Mouse (Mus musculus): Measurements from ENCODE around the gene Vsir. TPM values are rescaled to one million over a fixed set of nuclear protein-coding genes. Genes with fewer than 3 reads are reported as not detected.

Vsir gene
- polyA plus RNA-seq, 1 experiment from 2014 or later = 4.3 TPM

DNA sequence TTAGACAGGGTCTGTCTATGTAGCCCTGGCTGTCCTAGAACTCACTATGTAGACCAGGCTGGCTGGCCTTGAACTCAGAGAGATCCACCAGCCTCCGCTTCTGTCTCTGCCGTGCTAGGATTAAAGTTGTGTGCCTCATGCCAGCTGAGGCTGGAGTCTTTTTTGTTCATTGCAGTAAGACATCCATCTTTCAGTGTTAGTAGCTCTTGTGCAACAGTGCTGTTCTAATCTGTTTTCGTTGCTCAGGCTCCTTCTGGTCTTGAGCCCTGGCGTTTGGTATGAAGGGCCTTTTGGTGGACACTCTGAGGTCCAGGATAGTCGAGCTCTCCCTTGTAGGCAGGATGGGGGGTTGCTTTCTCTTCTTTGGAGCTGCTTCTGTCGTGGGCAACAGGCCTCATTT lies 16.8 kb downstream of the Vsir start:
- no peak for DNase-seq (ENCODE audit: low spot score)
- H3K4me3 ChIP-seq (ENCODE audit: low read depth, low read length) = no peak overlapping the region
- 43% methylated on average over 6 of the region's 6 CpGs for WGBS
- TF ChIP-seq CTCF (IDR thresholded peaks at IDR 0.05; ENCODE audit: low read depth) (no peak), EP300 (optimal IDR thresholded peaks at IDR 0.05) (no peak)
- H3K27ac ChIP-seq (replicated peaks) = no peak overlapping the region
- no peaks in the 10 kb centered on the region for H3K27me3 ChIP-seq (ENCODE audit: control insufficient read depth, insufficient read depth, low read length)
- no peaks in the 10 kb centered on the region; the same call in 1 of the 2 replicates for H3K36me3 ChIP-seq (ENCODE audit: control insufficient read depth, insufficient read depth, low read length)
- no peak for ATAC-seq (ENCODE audit: low FRiP score, low TSS enrichment)
- H3K9ac ChIP-seq (ENCODE audit: low read length) = no peak overlapping the region
- H3K4me1 ChIP-seq (replicated peaks; ENCODE audit: control insufficient read depth, insufficient read depth) = no peaks in the 10 kb centered on the region
- no peak overlapping the region for H3K4me2 ChIP-seq (replicated peaks; ENCODE audit: low read depth)
- no peaks in the 10 kb centered on the region for H3K9me3 ChIP-seq (ENCODE audit: control insufficient read depth, low read length)

DNA sequence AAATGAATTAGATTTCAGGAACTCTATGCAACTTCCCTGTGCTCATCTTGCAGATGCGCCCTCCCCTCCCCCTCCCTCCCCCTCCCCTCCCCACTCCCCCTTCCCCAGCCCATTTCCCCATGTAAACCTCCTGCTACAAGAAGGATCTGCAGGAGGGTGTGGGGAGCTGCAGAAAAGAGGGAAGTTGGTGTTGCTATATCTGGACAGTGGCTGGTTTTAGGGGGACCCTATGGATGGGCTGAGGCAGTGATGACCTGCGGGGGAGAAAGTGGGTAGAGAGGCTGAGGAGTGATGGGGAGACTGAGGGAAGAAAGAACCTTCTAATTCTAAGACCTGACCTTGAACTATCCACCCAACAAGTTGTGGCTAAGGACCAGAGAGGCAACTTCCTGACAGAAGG lies 20.5 kb downstream of the Vsir start:
- WGBS = 80% methylated on average over 2 of the region's 2 CpGs

DNA sequence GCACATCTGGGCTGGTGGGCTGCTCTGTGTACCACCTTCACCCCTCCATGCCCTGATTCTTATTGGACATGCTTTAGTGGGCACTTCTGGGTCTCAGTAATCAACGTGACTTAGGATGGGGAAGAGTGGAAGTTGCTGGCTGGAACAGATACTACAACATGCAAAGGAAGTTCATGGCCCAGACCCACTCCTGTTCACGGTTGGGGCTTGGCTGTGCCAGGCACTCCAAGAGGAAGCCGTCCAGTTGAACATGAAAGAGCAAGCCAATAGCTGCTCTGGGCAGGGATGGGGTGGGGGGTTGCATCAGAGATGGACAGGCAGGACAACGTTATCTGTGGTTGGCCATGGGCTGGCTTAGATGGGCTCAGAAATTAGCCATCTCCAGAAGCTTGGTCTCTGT lies 21.3 kb downstream of the Vsir start:
- no peak for DNase-seq (ENCODE audit: low spot score)
- Histone ChIP-seq H3K9ac (ENCODE audit: low read length) (no peak overlapping the region), H3K27ac (replicated peaks) (no peak overlapping the region), H3K4me2 (replicated peaks; ENCODE audit: low read depth) (no peak overlapping the region), H3K9me3 (ENCODE audit: control insufficient read depth, low read length) (no peaks in the 10 kb centered on the region), H3K36me3 (ENCODE audit: control insufficient read depth, insufficient read depth, low read length) (no peaks in the 10 kb centered on the region; the same call in 1 of the 2 replicates), H3K4me3 (ENCODE audit: low read depth, low read length) (no peak overlapping the region), H3K4me1 (replicated peaks; ENCODE audit: control insufficient read depth, insufficient read depth) (no peaks in the 10 kb centered on the region), H3K27me3 (ENCODE audit: control insufficient read depth, insufficient read depth, low read length) (no peaks in the 10 kb centered on the region)
- TF ChIP-seq CTCF (IDR thresholded peaks at IDR 0.05; ENCODE audit: low read depth) (no peak), EP300 (optimal IDR thresholded peaks at IDR 0.05) (no peak)
- ATAC-seq (ENCODE audit: low FRiP score, low TSS enrichment) = no peak
- WGBS = 75% methylated on average over 4 of the region's 4 CpGs

More for the DNA sequence above, 20.5 kb downstream of the Vsir start:
- ATAC-seq (ENCODE audit: low FRiP score, low TSS enrichment) = no peak
- Histone ChIP-seq H3K9me3 (ENCODE audit: control insufficient read depth, low read length) (no peaks in the 10 kb centered on the region), H3K4me2 (replicated peaks; ENCODE audit: low read depth) (no peak overlapping the region), H3K27me3 (ENCODE audit: control insufficient read depth, insufficient read depth, low read length) (no peaks in the 10 kb centered on the region), H3K9ac (ENCODE audit: low read length) (no peak overlapping the region), H3K4me1 (replicated peaks; ENCODE audit: control insufficient read depth, insufficient read depth) (no peaks in the 10 kb centered on the region), H3K27ac (replicated peaks) (no peak overlapping the region), H3K36me3 (ENCODE audit: control insufficient read depth, insufficient read depth, low read length) (no peaks in the 10 kb centered on the region; the same call in 1 of the 2 replicates), H3K4me3 (ENCODE audit: low read depth, low read length) (no peak overlapping the region)
- TF ChIP-seq EP300 (optimal IDR thresholded peaks at IDR 0.05) (no peak), CTCF (IDR thresholded peaks at IDR 0.05; ENCODE audit: low read depth) (no peak)
- no peak for DNase-seq (ENCODE audit: low spot score)

DNA sequence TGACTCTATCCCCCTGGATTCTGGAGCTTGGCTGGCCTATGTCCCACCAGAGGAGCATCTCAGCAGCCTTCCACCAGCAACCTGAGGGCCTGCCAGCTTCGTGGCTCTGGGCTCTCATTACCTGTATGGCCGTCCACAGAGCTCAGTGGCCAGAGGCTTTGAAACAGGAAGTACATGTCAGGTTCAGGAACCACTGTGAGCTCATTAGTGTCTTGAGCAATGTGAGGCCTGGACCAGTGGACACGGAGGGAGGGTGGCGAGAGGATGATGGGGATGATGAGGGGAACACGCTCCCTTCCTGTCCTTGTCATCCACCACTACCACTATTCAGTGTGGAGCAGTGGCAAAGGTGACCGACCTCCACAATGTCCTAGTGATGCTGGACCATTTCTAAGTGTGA lies 22.8 kb downstream of the Vsir start:
- Histone ChIP-seq H3K4me3 (ENCODE audit: low read depth, low read length) (no peak overlapping the region), H3K4me2 (replicated peaks; ENCODE audit: low read depth) (no peak overlapping the region), H3K4me1 (replicated peaks; ENCODE audit: control insufficient read depth, insufficient read depth) (no peaks in the 10 kb centered on the region), H3K27me3 (ENCODE audit: control insufficient read depth, insufficient read depth, low read length) (no peaks in the 10 kb centered on the region), H3K27ac (replicated peaks) (no peak overlapping the region), H3K36me3 (ENCODE audit: control insufficient read depth, insufficient read depth, low read length) (no peaks in the 10 kb centered on the region; the same call in 1 of the 2 replicates), H3K9me3 (ENCODE audit: control insufficient read depth, low read length) (no peaks in the 10 kb centered on the region), H3K9ac (ENCODE audit: low read length) (no peak overlapping the region)
- ATAC-seq (ENCODE audit: low FRiP score, low TSS enrichment) = no peak
- WGBS = 92% methylated on average over 6 of the region's 6 CpGs
- TF ChIP-seq EP300 (optimal IDR thresholded peaks at IDR 0.05) (no peak), CTCF (IDR thresholded peaks at IDR 0.05; ENCODE audit: low read depth) (no peak)
- no peak for DNase-seq (ENCODE audit: low spot score)

DNA sequence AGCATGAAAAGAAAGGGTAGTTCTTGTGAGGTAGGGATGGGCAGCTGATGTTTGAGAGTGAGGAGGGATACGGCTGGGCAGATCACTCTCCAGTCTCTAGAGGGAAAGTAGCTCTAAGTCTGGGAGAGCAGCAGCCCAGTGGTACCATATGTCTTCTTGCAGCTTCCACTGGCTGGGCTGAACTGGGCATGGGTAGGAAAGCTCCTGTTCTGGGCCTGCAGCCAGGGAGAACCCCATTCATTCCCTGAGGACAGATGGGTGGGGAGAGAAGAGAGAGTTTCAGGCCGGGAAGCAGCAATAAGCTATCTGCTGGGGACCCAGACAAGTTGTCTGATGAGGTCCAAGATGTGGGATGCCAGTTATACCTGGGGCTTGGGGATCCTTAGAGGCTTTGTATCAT lies 23.4 kb downstream of the Vsir start:
- ATAC-seq (ENCODE audit: low FRiP score, low TSS enrichment) (no peak), DNase-seq (ENCODE audit: low spot score) (no peak)
- Histone ChIP-seq H3K9me3 (ENCODE audit: control insufficient read depth, low read length) (no peaks in the 10 kb centered on the region), H3K36me3 (ENCODE audit: control insufficient read depth, insufficient read depth, low read length) (no peaks in the 10 kb centered on the region; the same call in 1 of the 2 replicates), H3K4me1 (replicated peaks; ENCODE audit: control insufficient read depth, insufficient read depth) (no peaks in the 10 kb centered on the region), H3K4me2 (replicated peaks; ENCODE audit: low read depth) (no peak overlapping the region), H3K27ac (replicated peaks) (no peak overlapping the region), H3K27me3 (ENCODE audit: control insufficient read depth, insufficient read depth, low read length) (no peaks in the 10 kb centered on the region), H3K9ac (ENCODE audit: low read length) (no peak overlapping the region), H3K4me3 (ENCODE audit: low read depth, low read length) (no peak overlapping the region)
- WGBS = 46% methylated on average over 2 of the region's 2 CpGs
- no peak for TF ChIP-seq CTCF (IDR thresholded peaks at IDR 0.05; ENCODE audit: low read depth)
- no peak for TF ChIP-seq EP300 (optimal IDR thresholded peaks at IDR 0.05)

DNA sequence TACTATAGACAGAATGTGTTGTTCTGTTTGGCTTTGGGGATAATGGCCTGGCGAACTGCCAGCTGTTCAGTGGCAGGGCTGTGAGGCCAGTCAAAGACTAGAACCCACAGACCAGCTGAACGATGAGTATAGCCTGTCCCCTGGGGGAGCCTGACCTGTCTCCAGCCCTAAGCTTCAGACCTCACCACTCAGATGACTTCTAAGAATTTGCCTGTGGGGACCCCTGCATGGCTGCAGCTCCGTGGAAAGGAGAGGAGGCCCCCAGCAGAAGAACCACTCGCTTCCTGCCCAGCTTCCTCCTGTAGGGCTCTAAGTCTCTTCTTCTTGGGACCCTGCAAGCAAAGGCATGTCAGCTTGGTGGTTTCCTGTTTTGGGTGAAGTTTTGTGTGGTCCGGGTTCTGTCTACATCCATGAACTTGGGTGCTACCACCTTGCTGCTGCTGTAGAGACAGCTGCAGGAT lies 24.0 kb downstream of the Vsir start:
- no peak for TF ChIP-seq CTCF (IDR thresholded peaks at IDR 0.05; ENCODE audit: low read depth)
- no peak for TF ChIP-seq EP300 (optimal IDR thresholded peaks at IDR 0.05)
- Histone ChIP-seq H3K9me3 (ENCODE audit: control insufficient read depth, low read length) (no peaks in the 10 kb centered on the region), H3K4me1 (replicated peaks; ENCODE audit: control insufficient read depth, insufficient read depth) (no peaks in the 10 kb centered on the region), H3K9ac (ENCODE audit: low read length) (no peak overlapping the region), H3K27me3 (ENCODE audit: control insufficient read depth, insufficient read depth, low read length) (no peaks in the 10 kb centered on the region), H3K4me2 (replicated peaks; ENCODE audit: low read depth) (no peak overlapping the region), H3K4me3 (ENCODE audit: low read depth, low read length) (no peak overlapping the region), H3K27ac (replicated peaks) (no peak overlapping the region), H3K36me3 (ENCODE audit: control insufficient read depth, insufficient read depth, low read length) (no peaks in the 10 kb centered on the region; the same call in 1 of the 2 replicates)
- no peak for DNase-seq (ENCODE audit: low spot score)
- 68% methylated on average over 5 of the region's 5 CpGs for WGBS
- no peak for ATAC-seq (ENCODE audit: low FRiP score, low TSS enrichment)
